Mouse (Mus musculus): ENCODE measurements around the gene Gm11214. TPM values are rescaled to one million over a fixed set of nuclear protein-coding genes. Genes with fewer than 3 reads are reported as not detected.

Gm11214 gene
- polyA plus RNA-seq (2012; fragmentation: generic; extraction: Trizol), result not detected

GRCm38 (mm10) chr4:63663279-63663678 lies at the start of gene Gm11214:
Gene Gm11214 (minus strand): TSS chr4:63663379.

GRCm38 (mm10) chr4:63622378-63622835 lies 40.8 kb downstream of the Gm11214 start, which contains the start of gene Tex48:
Gene Tex48 (minus strand): TSS chr4:63622428.

Other genes with a start within 250 kb of the Gm11214 start
- gene Whrn, start 167.4 kb downstream of the Gm11214 start, polyA plus RNA-seq (2012; fragmentation: generic; extraction: Trizol), result 10 to 100 TPM in 1 of 2 experiments, 1 to 10 TPM in 1; 9.4 to 13.8 TPM
- gene Atp6v1g1, start 118.6 kb downstream of the Gm11214 start, polyA plus RNA-seq (2012; fragmentation: generic; extraction: Trizol), result 100 to 1,000 TPM; 119 to 187 TPM
- 1 to 10 TPM; 1.3 to 3.4 TPM for gene Tmem268, start 104.6 kb downstream of the Gm11214 start, polyA plus RNA-seq (2012; fragmentation: generic; extraction: Trizol)
- gene Gm11213, start 58.1 kb downstream of the Gm11214 start, polyA plus RNA-seq (2012; fragmentation: generic; extraction: Trizol), result not detected
- not detected for gene Tex48, start 41.0 kb downstream of the Gm11214 start, polyA plus RNA-seq (2012; fragmentation: generic; extraction: Trizol)
- gene Tnfsf15, start 81.7 kb upstream of the Gm11214 start, polyA plus RNA-seq (2012; fragmentation: generic; extraction: Trizol), result not detected
- under 1 TPM in 1 of 2 experiments, not detected in 1; 0.01 TPM for gene Tnfsf8, start 198.0 kb upstream of the Gm11214 start, polyA plus RNA-seq (2012; fragmentation: generic; extraction: Trizol)

Measured in C3H10T1/2 (cell line).